Mouse (Mus musculus) kidney, embryonic 16.5 days (tissue): ENCODE measurements around the gene Tmem209. TPM values are rescaled to one million over a fixed set of nuclear protein-coding genes. Genes with fewer than 3 reads are reported as not detected.

Source experiments
- ATAC-seq: fragments of 200-750 bp; cut with Nextera tagmentation; 2 replicates; pipeline ENCODE4 v1.8.0; 2017; ENCODE audit warnings: moderate TSS enrichment; ENCODE audit not compliant: low FRiP score, low TSS enrichment
- H3K27ac ChIP-seq: fragments of 300-500 bp; sonication (generic); 2 replicates; pipeline ENCODE4 v1.5.1; 2014; ENCODE audit warnings: low read length
- H3K27me3 ChIP-seq: fragments of 300-500 bp; sonication (generic); 2 replicates; pipeline ENCODE4 v1.6.1; 2014; ENCODE audit warnings: low read length, control low read depth, mixed read lengths; ENCODE audit not compliant: insufficient read depth
- H3K36me3 ChIP-seq: fragments of 300-500 bp; sonication (generic); 2 replicates; pipeline ENCODE4 v1.6.1; 2014; ENCODE audit warnings: low read length, control low read depth, mixed read lengths; ENCODE audit not compliant: insufficient read depth
- H3K4me1 ChIP-seq: fragments of 300-500 bp; sonication (generic); 2 replicates; pipeline ENCODE4 v1.6.1; 2014; ENCODE audit warnings: low read length, control low read depth, mixed read lengths; ENCODE audit not compliant: insufficient read depth
- H3K4me2 ChIP-seq: fragments of 300-500 bp; sonication (generic); replicated peaks from 2 replicates; pipeline ENCODE4 v1.6.1; 2014; ENCODE audit warnings: low read depth, low read length
- H3K4me3 ChIP-seq: fragments of 300-500 bp; sonication (generic); 2 replicates; pipeline ENCODE4 v1.5.1; 2014; ENCODE audit warnings: mild to moderate bottlenecking, low read length
- H3K9ac ChIP-seq: fragments of 300-500 bp; sonication (generic); replicated peaks from 2 replicates; pipeline ENCODE4 v1.6.1; 2014; ENCODE audit warnings: low read length
- H3K9me3 ChIP-seq: fragments of 300-500 bp; sonication (generic); 2 replicates; pipeline ENCODE4 v1.6.1; 2016; ENCODE audit warnings: low read length, control low read depth
- WGBS: fragments of 180-500 bp; shearing (Covaris S2); extraction: QIAGEN DNeasy Blood & Tissue Kit; methylation state at CpG from one replicate; pipeline ENCODE4 v1.1.7; 2014; 5-methylcytosine and 5-hydroxymethylcytosine counted together
- polyA plus RNA-seq: library from polyadenylated mRNA; unstranded; fragments of >200 nt; fragmentation: Nextera tagmentation; extraction: Ambion mirVana; gene quantifications from 2 replicates; pipeline ENCODE4 v1.2.1, GENCODE M21; 2015

Tmem209 gene
- polyA plus RNA-seq, 1 experiment from 2014 or later = 45.6 TPM

- H3K9me3 ChIP-seq = no peaks in the 10 kb centered on the region
- H3K4me1 ChIP-seq = peaks cover 46% of the 10 kb centered on the region
- H3K9ac ChIP-seq = no peak within 1 kb of the TSS
- WGBS = 55% methylated on average over 11 of the region's 11 CpGs
- no peak within 1 kb of the TSS for H3K4me3 ChIP-seq
- ATAC-seq = no peak
- no peaks in the 10 kb centered on the region for H3K27me3 ChIP-seq
- H3K27ac ChIP-seq = peak within 1 kb of the TSS; percentile 7; the same call in 1 of the 2 replicates
- H3K4me2 ChIP-seq = no peak within 1 kb of the TSS
- no peaks in the 10 kb centered on the region for H3K36me3 ChIP-seq
Measured at GRCm38 (mm10) chr6:30541009-30541799, 31.6 kb upstream of the Tmem209 start, which contains the start of gene Cpa2. Gene Cpa2 (plus strand): TSS chr6:30541582.

GRCm38 (mm10) chr6:30538800-30539199 lies 29.2 kb upstream of the Tmem209 start:
- Histone ChIP-seq H3K4me1 (peaks cover 27% of the 10 kb centered on the region), H3K9ac (no peak overlapping the region), H3K36me3 (no peaks in the 10 kb centered on the region), H3K4me3 (no peak overlapping the region), H3K27me3 (no peaks in the 10 kb centered on the region), H3K4me2 (no peak overlapping the region), H3K9me3 (no peaks in the 10 kb centered on the region), H3K27ac (peak overlapping the region; percentile 14; the same call in 1 of the 2 replicates)
- no peak for ATAC-seq
- WGBS = 67% methylated on average over 5 of the region's 5 CpGs

GRCm38 (mm10) chr6:30538240-30538639 lies 28.7 kb upstream of the Tmem209 start:
- ATAC-seq = no peak
- H3K4me3 ChIP-seq = no peak overlapping the region
- no peaks in the 10 kb centered on the region for H3K27me3 ChIP-seq
- H3K4me2 ChIP-seq = no peak overlapping the region
- H3K9me3 ChIP-seq = no peaks in the 10 kb centered on the region
- WGBS = 51% methylated on average over 10 of the region's 10 CpGs
- H3K27ac ChIP-seq = peak overlapping the region; percentile 55; the same call in 1 of the 2 replicates
- H3K4me1 ChIP-seq = peaks cover 22% of the 10 kb centered on the region
- H3K36me3 ChIP-seq = no peaks in the 10 kb centered on the region
- H3K9ac ChIP-seq = peak overlapping the region; percentile 3; the same call in 1 of the 2 replicates

- Histone ChIP-seq H3K27ac (no peak overlapping the region), H3K27me3 (no peaks in the 10 kb centered on the region), H3K4me2 (no peak overlapping the region), H3K4me3 (no peak overlapping the region), H3K9ac (no peak overlapping the region), H3K36me3 (no peaks in the 10 kb centered on the region), H3K9me3 (no peaks in the 10 kb centered on the region), H3K4me1 (peaks cover 10% of the 10 kb centered on the region; the same call in 1 of the 2 replicates)
- 62% methylated on average over 3 of the region's 3 CpGs for WGBS
- ATAC-seq = no peak
Measured at GRCm38 (mm10) chr6:30535340-30535739, 25.8 kb upstream of the Tmem209 start.

- H3K4me2 ChIP-seq = no peak overlapping the region
- no peak overlapping the region for H3K9ac ChIP-seq
- H3K9me3 ChIP-seq = no peaks in the 10 kb centered on the region
- no peak overlapping the region for H3K4me3 ChIP-seq
- H3K27ac ChIP-seq = peak overlapping the region; percentile 85
- no peaks in the 10 kb centered on the region for H3K36me3 ChIP-seq
- peaks cover 44% of the 10 kb centered on the region for H3K4me1 ChIP-seq
- H3K27me3 ChIP-seq = no peaks in the 10 kb centered on the region
- WGBS = 25% methylated on average over 6 of the region's 6 CpGs
- ATAC-seq = peak; percentile 46
Measured at GRCm38 (mm10) chr6:30528800-30529199, 19.2 kb upstream of the Tmem209 start.

GRCm38 (mm10) chr6:30526586-30527515 lies 17.3 kb upstream of the Tmem209 start:
- WGBS = 8% methylated on average over 19 of the region's 19 CpGs
- Histone ChIP-seq H3K27ac (peak overlapping the region; percentile 96), H3K9ac (peak overlapping the region; percentile 65)

GRCm38 (mm10) chr6:30525456-30526332 lies 16.1 kb upstream of the Tmem209 start:
- Histone ChIP-seq H3K4me3 (no peak overlapping the region), H3K27me3 (no peaks in the 10 kb centered on the region), H3K4me1 (peaks cover 44% of the 10 kb centered on the region), H3K4me2 (no peak overlapping the region), H3K9me3 (no peaks in the 10 kb centered on the region), H3K36me3 (no peaks in the 10 kb centered on the region), H3K27ac (peak overlapping the region; percentile 96), H3K9ac (0 out of 2 replicates have a peak overlapping the region, but pooled peaks have one; percentile 2)
- 36% methylated on average over 7 of the region's 7 CpGs for WGBS
- no peak for ATAC-seq

More at GRCm38 (mm10) chr6:30526586-30527515, 17.3 kb upstream of the Tmem209 start:
- no peaks in the 10 kb centered on the region for H3K9me3 ChIP-seq
- peak overlapping the region; percentile 33 for H3K4me2 ChIP-seq
- H3K4me3 ChIP-seq = no peak overlapping the region
- no peaks in the 10 kb centered on the region for H3K27me3 ChIP-seq
- ATAC-seq = peak; percentile 47; the same call in 1 of the 2 replicates
- peaks cover 44% of the 10 kb centered on the region for H3K4me1 ChIP-seq
- no peaks in the 10 kb centered on the region for H3K36me3 ChIP-seq

- Histone ChIP-seq H3K27me3 (no peaks in the 10 kb centered on the region), H3K9me3 (no peaks in the 10 kb centered on the region), H3K4me2 (no peak overlapping the region), H3K36me3 (no peaks in the 10 kb centered on the region), H3K4me1 (peaks cover 9% of the 10 kb centered on the region), H3K4me3 (no peak overlapping the region), H3K9ac (no peak overlapping the region), H3K27ac (no peak overlapping the region)
- 65% methylated on average over 11 of the region's 11 CpGs for WGBS
- ATAC-seq = no peak
Measured at GRCm38 (mm10) chr6:30520400-30520799, 10.8 kb upstream of the Tmem209 start.

GRCm38 (mm10) chr6:30514242-30514641 lies 4.7 kb upstream of the Tmem209 start:
- 7% methylated on average over 9 of the region's 9 CpGs for WGBS
- H3K27ac ChIP-seq = peak overlapping the region; percentile 86
- no peaks in the 10 kb centered on the region for H3K27me3 ChIP-seq
- no peaks in the 10 kb centered on the region for H3K36me3 ChIP-seq
- H3K4me3 ChIP-seq = no peak overlapping the region
- no peaks in the 10 kb centered on the region for H3K9me3 ChIP-seq
- ATAC-seq = no peak
- peaks cover 17% of the 10 kb centered on the region for H3K4me1 ChIP-seq
- H3K9ac ChIP-seq = peak overlapping the region; percentile 55
- no peak overlapping the region for H3K4me2 ChIP-seq
